Mouse (Mus musculus) MEL-GATA-1-ER (cell line): Measurements from ENCODE around the gene Tpd52l1.

Experiments
- DNase-seq: peaks from one replicate; pipeline ENCODE4 v3.0.0-alpha.2; 2012; ENCODE audit warnings: low read depth; ENCODE audit errors: extremely low read depth

Gene Tpd52l1

GRCm38 (mm10) chr10:31346401-31346800 lies 99.4 kb downstream of the Tpd52l1 start:
- no peak for DNase-seq

GRCm38 (mm10) chr10:31336432-31336831 lies 109.3 kb downstream of the Tpd52l1 start:
- no peak for DNase-seq

GRCm38 (mm10) chr10:31331225-31331775 lies 114.5 kb downstream of the Tpd52l1 start:
- DNase-seq: no peak

- no peak for DNase-seq
Observed at GRCm38 (mm10) chr10:31330286-31330962, 115.3 kb downstream of the Tpd52l1 start.

GRCm38 (mm10) chr10:31329436-31329835 lies 116.3 kb downstream of the Tpd52l1 start:
- DNase-seq: no peak

GRCm38 (mm10) chr10:31318491-31318890 lies 127.3 kb downstream of the Tpd52l1 start:
- DNase-seq: no peak

- DNase-seq: peak; percentile 67
Observed at GRCm38 (mm10) chr10:31312865-31313848, 132.6 kb downstream of the Tpd52l1 start, which contains the start of gene Hddc2. Gene Hddc2 (plus strand): TSS chr10:31313383.

GRCm38 (mm10) chr10:31307024-31307598 lies 138.6 kb downstream of the Tpd52l1 start:
- DNase-seq: peak; percentile 59

GRCm38 (mm10) chr10:31303446-31303845 lies 142.3 kb downstream of the Tpd52l1 start:
- DNase-seq: no peak

GRCm38 (mm10) chr10:31300292-31300691 lies 145.5 kb downstream of the Tpd52l1 start:
- DNase-seq: no peak

GRCm38 (mm10) chr10:31298921-31299574 lies 146.7 kb downstream of the Tpd52l1 start:
- no peak for DNase-seq

GRCm38 (mm10) chr10:31298263-31298662 lies 147.5 kb downstream of the Tpd52l1 start:
- DNase-seq: no peak

GRCm38 (mm10) chr10:31297106-31297505 lies 148.7 kb downstream of the Tpd52l1 start:
- DNase-seq: no peak

- DNase-seq: no peak
Observed at GRCm38 (mm10) chr10:31296458-31296857, 149.3 kb downstream of the Tpd52l1 start.

- no peak for DNase-seq
Observed at GRCm38 (mm10) chr10:31295705-31296104, 150.1 kb downstream of the Tpd52l1 start.

GRCm38 (mm10) chr10:31288697-31289390 lies 156.9 kb downstream of the Tpd52l1 start:
- DNase-seq: no peak

GRCm38 (mm10) chr10:31287787-31288186 lies 158.0 kb downstream of the Tpd52l1 start:
- no peak for DNase-seq
